Mouse (Mus musculus) gastrocnemius, adult 2 months (tissue): ENCODE results near the gene Cul9. TPM values are rescaled to one million over a fixed set of nuclear protein-coding genes. Genes with fewer than 3 reads are reported as not detected.

Experiments
- DNase-seq: peaks from one replicate; pipeline ENCODE4 v3.0.0; 2022
- H3K27ac ChIP-seq: fragments of 200-600 bp; 2 replicates; pipeline ENCODE4 v1.8.1; 2022; ENCODE audit warnings: mild to moderate bottlenecking
- H3K4me3 ChIP-seq: fragments of 200-600 bp; 2 replicates; pipeline ENCODE4 v1.8.1; 2022; ENCODE audit warnings: mild to moderate bottlenecking, moderate library complexity
- CTCF ChIP-seq: fragments of 200-600 bp; IDR thresholded peaks from 2 replicates; pipeline ENCODE4 v1.8.1; 2022; ENCODE audit warnings: antibody characterized with exemption, mild to moderate bottlenecking, moderate library complexity
- intact Hi-C: fragments of 180-260 bp; cut with DNase I; formaldehyde crosslinking; loops from one replicate; pipeline ENCODE4 v1.15.1; 2025
- total RNA-seq, 2 experiments: library from RNA; stranded (reverse); gene quantifications; 2 replicates each; pipeline ENCODE4 v1.2.3; 2021

The Cul9 gene
- total RNA-seq, 2 experiments from 2014 or later = 13.8 to 15.5 TPM

- DNase-seq = no peak
- intact Hi-C loops = no loop called here
- no peak overlapping the region for H3K4me3 ChIP-seq
- TF ChIP-seq CTCF = no peak
- no peak overlapping the region for H3K27ac ChIP-seq
Observed at GRCm38 (mm10) chr17:46484461-46484875, 61.7 kb downstream of the Cul9 start.

- Histone ChIP-seq H3K27ac (no peak overlapping the region), H3K4me3 (peak overlapping the region; percentile 65)
- TF ChIP-seq CTCF = no peak
- no peak for DNase-seq
- intact Hi-C loops = no loop called here
Observed at GRCm38 (mm10) chr17:46484021-46484431, 62.2 kb downstream of the Cul9 start.

GRCm38 (mm10) chr17:46483561-46484001 lies 62.6 kb downstream of the Cul9 start:
- Histone ChIP-seq H3K4me3 (peak overlapping the region; percentile 65), H3K27ac (no peak overlapping the region)
- DNase-seq = no peak
- TF ChIP-seq CTCF = no peak
- intact Hi-C loops = no loop called here

GRCm38 (mm10) chr17:46477286-46477685 lies 68.9 kb downstream of the Cul9 start:
- intact Hi-C loops = no loop called here
- no peak for DNase-seq
- H3K27ac ChIP-seq = no peak overlapping the region
- TF ChIP-seq CTCF = no peak
- no peak overlapping the region for H3K4me3 ChIP-seq

DNA sequence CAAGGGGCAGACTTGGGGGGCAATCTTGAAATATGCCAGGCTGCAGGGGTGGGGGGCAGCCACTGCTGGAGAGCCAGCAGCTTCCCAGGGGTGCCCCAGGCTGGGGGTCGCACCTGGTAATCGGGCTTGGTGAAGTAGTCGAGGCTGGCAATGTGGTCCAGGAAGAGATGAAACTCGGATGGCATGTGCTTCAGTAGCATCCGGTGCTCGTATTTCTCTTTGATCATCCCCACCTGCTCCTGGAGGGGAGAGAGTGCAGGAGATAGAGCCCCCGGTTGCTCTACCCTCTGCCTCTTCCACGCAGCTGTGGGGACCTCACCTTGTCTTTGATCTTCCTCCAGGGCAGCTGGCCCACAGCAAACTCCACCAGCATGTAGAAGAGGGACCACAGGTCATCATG lies 69.6 kb downstream of the Cul9 start:
- Histone ChIP-seq H3K4me3 (no peak overlapping the region), H3K27ac (no peak overlapping the region)
- TF ChIP-seq CTCF = no peak
- intact Hi-C loops = no loop called here
- no peak for DNase-seq

- DNase-seq = no peak
- no peak overlapping the region for H3K4me3 ChIP-seq
- intact Hi-C loops = no loop called here
- H3K27ac ChIP-seq = no peak overlapping the region
- TF ChIP-seq CTCF = no peak
Observed at GRCm38 (mm10) chr17:46467830-46468229, 78.4 kb downstream of the Cul9 start.

GRCm38 (mm10) chr17:46462226-46462625 lies 84.0 kb downstream of the Cul9 start:
- no peak for DNase-seq
- intact Hi-C loops = no loop called here
- Histone ChIP-seq H3K4me3 (no peak overlapping the region), H3K27ac (no peak overlapping the region)
- TF ChIP-seq CTCF = no peak

- H3K27ac ChIP-seq = no peak overlapping the region
- peak; percentile 11; the same call in 1 of the 2 replicates for TF ChIP-seq CTCF
- intact Hi-C loops = no loop called here
- no peak for DNase-seq
- 0 out of 2 replicates have a peak overlapping the region, but pooled peaks have one; percentile 48 for H3K4me3 ChIP-seq
Observed at GRCm38 (mm10) chr17:46461347-46461746, 84.8 kb downstream of the Cul9 start.

DNA sequence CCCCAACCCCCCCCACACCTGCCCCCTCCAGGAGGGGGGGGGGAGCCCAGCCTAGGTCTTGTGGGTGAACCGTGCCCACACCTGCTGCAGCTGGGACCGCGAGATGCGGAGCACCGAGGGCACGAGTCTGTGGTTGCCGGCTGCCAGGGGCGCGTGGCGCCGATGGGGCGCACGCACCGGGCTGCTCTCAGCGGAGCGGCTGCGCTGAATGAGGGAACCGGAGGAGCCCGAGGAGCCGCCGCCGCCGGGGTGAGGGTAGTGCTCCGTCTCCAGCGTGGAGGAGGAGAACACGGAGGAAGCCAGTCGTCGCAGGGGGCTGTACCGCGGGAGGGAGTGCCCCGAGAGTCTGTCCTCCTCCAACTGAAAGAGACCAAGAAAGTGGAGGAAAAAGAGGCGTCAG lies 85.5 kb downstream of the Cul9 start:
- TF ChIP-seq CTCF = no peak
- H3K4me3 ChIP-seq = peak overlapping the region; percentile 48
- intact Hi-C loops = no loop called here
- no peak for DNase-seq
- no peak overlapping the region for H3K27ac ChIP-seq

DNA sequence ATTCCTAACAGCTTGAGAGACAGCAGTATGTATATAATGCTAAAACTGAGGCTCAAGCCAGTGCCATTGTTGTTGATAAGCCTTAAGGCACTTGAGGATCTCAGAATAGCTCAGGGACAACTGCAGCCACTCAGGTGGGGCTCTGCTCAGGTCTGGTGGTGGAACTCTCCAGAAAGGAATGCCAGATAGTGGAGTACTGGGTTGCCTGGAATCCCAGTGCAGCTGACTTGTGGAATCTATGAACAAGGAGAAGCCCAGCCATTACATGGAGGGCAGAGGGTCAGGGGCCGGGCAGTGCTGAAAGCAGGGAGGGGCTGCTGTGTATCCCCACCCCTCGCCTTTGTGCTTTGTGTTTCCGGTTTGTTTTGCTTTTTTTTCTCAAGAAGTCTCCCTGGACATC lies 87.7 kb downstream of the Cul9 start:
- no peak for TF ChIP-seq CTCF
- Histone ChIP-seq H3K27ac (no peak overlapping the region), H3K4me3 (no peak overlapping the region)
- intact Hi-C loops = no loop called here
- no peak for DNase-seq

GRCm38 (mm10) chr17:46457791-46458190 lies 88.4 kb downstream of the Cul9 start:
- intact Hi-C loops = loop anchor here (2.0 kb wide), 1 partner anchor 87 kb away; no protein-coding TSS in a partner anchor
- TF ChIP-seq CTCF = peak; percentile 77
- Histone ChIP-seq H3K4me3 (no peak overlapping the region), H3K27ac (no peak overlapping the region)
- DNase-seq = peak; percentile 78

- intact Hi-C loops = no loop called here
- H3K27ac ChIP-seq = no peak overlapping the region
- peak overlapping the region; percentile 66 for H3K4me3 ChIP-seq
- DNase-seq = peak; percentile 48
- TF ChIP-seq CTCF = no peak
Observed at GRCm38 (mm10) chr17:46455110-46455691, 91.0 kb downstream of the Cul9 start.

DNA sequence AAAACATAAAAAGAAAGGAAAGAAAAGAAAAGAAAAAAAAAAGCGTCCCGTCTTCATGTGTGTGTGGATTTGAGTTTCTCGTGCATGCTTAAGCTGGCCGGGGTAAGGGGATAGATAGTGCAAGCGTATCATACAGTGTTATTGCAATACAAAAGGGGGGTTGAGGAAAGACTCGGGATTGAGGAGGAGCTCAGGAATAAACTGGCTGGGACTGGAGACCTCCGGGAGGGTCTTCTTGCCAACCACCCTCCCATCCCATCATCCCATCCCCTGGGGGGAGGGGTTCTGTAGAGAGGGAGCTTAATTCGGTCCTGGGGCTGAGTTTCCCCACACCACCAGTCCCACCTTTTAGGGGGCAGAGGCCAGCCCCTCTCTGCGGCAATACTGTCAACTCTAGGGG lies 91.6 kb downstream of the Cul9 start:
- no peak for DNase-seq
- peak overlapping the region; percentile 66 for H3K4me3 ChIP-seq
- intact Hi-C loops = no loop called here
- TF ChIP-seq CTCF = no peak
- H3K27ac ChIP-seq = no peak overlapping the region

GRCm38 (mm10) chr17:46453970-46454411 lies 92.2 kb downstream of the Cul9 start:
- no peak overlapping the region for H3K27ac ChIP-seq
- peak overlapping the region; percentile 66 for H3K4me3 ChIP-seq
- TF ChIP-seq CTCF = peak; percentile 14; the same call in 1 of the 2 replicates
- intact Hi-C loops = no loop called here
- DNase-seq = no peak
